Mouse (Mus musculus) heart, embryonic 14.5 days (tissue): ENCODE results near the gene Chd4. TPM values are rescaled to one million over a fixed set of nuclear protein-coding genes. Genes with fewer than 3 reads are reported as not detected.
"Not testable (repeated sequence)": the region's sequence is repeated elsewhere in the genome, so short reads cannot be mapped to it uniquely, and the experiment has no call there.

ENCODE experiments used
- ATAC-seq: fragments of 200-750 bp; cut with Nextera tagmentation; 2 replicates; pipeline ENCODE4 v1.8.0; 2017; ENCODE audit warnings: low read depth, moderate TSS enrichment; ENCODE audit not compliant: insufficient number of reproducible peaks, insufficient read depth, low FRiP score
- H3K27ac ChIP-seq, 2 experiments: fragments of 200-500 bp in 1 of 2; fragments of 300-500 bp in 1 of 2; sonication (generic) in 1 of 2; replicated peaks in 1 of 2; 2 replicates each; pipeline ENCODE4 v1.5.1; 2012 to 2014; ENCODE audit warnings: low read depth in 2 of 2, low read length in 2 of 2, control low read depth in 1 of 2, mild to moderate bottlenecking in 1 of 2, mixed read lengths in 1 of 2; ENCODE audit not compliant: control insufficient read depth in 1 of 2, insufficient read depth in 1 of 2
- H3K27me3 ChIP-seq: fragments of 300-500 bp; sonication (generic); 2 replicates; pipeline ENCODE4 v1.6.1; 2014; ENCODE audit warnings: mild to moderate bottlenecking, low read length, control low read depth; ENCODE audit not compliant: control insufficient read depth, insufficient read depth
- H3K36me3 ChIP-seq: fragments of 300-500 bp; sonication (generic); 2 replicates; pipeline ENCODE4 v1.6.1; 2014; ENCODE audit warnings: mild to moderate bottlenecking, control low read depth, low read length, mixed read lengths; ENCODE audit not compliant: control insufficient read depth, insufficient read depth
- H3K4me1 ChIP-seq, 2 experiments: fragments of 200-500 bp in 1 of 2; fragments of 300-500 bp in 1 of 2; sonication (generic) in 1 of 2; 2 replicates each; pipeline ENCODE4 v1.6.1; 2012 to 2014; ENCODE audit warnings: low read length in 2 of 2, control low read depth in 1 of 2, mixed read lengths in 1 of 2; ENCODE audit not compliant: control insufficient read depth in 2 of 2, insufficient read depth in 2 of 2
- H3K4me2 ChIP-seq: fragments of 300-500 bp; sonication (generic); 2 replicates; pipeline ENCODE4 v1.6.1; 2014; ENCODE audit warnings: mild to moderate bottlenecking, low read length
- H3K4me3 ChIP-seq, 2 experiments: fragments of 200-500 bp in 1 of 2; fragments of 300-500 bp in 1 of 2; sonication (generic) in 1 of 2; 2 replicates each; pipeline ENCODE4 v1.5.1; 2012 to 2014; ENCODE audit warnings: low read length in 2 of 2, mild to moderate bottlenecking in 2 of 2, control low read depth in 1 of 2, low read depth in 1 of 2, moderate library complexity in 1 of 2; ENCODE audit not compliant: control insufficient read depth in 1 of 2, insufficient read depth in 1 of 2
- H3K9ac ChIP-seq: fragments of 300-500 bp; sonication (generic); 2 replicates; pipeline ENCODE4 v1.6.1; 2014; ENCODE audit warnings: mild to moderate bottlenecking, low read length
- H3K9me3 ChIP-seq: fragments of 300-500 bp; sonication (generic); 2 replicates; pipeline ENCODE4 v1.6.1; 2016; ENCODE audit warnings: low read length, control low read depth; ENCODE audit not compliant: control insufficient read depth
- WGBS: fragments of 180-500 bp; shearing (Covaris S2); extraction: QIAGEN DNeasy Blood & Tissue Kit; methylation state at CpG from one replicate; pipeline ENCODE4 v1.1.7; 2014; 5-methylcytosine and 5-hydroxymethylcytosine counted together
- polyA plus RNA-seq: library from polyadenylated mRNA; unstranded; fragments of >200 nt; fragmentation: Nextera tagmentation; extraction: Ambion mirVana; gene quantifications from 2 replicates; pipeline ENCODE4 v1.2.1, GENCODE M21; 2014

Chd4 gene
- polyA plus RNA-seq, 1 experiment from 2014 or later: 67.4 TPM

DNA sequence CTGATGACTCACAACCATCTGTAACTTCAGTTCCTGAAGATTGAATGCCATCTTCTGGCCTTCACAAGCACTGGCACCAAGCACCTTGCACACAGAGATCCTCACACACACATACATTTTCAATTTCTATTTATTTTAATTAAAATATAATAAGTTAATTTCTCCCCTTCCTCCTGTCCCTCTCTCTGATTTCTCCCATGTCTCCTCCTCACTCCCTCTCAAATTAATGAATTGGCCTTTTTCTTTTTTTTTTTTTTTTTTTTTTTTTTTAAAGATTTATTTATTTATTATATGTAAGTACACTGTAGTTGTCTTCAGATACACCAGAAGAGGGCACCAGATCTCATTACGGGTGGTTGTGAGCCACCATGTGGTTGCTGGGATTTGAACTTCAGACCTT is 30.6 kb upstream of the Chd4 start:
- not testable (repeated sequence) for H3K27me3 ChIP-seq, ATAC-seq, H3K4me2 ChIP-seq, H3K27ac ChIP-seq, H3K4me3 ChIP-seq, H3K9ac ChIP-seq, H3K36me3 ChIP-seq, H3K9me3 ChIP-seq
- peaks cover 6 to 12% of the 10 kb centered on the region in 2 experiments; a peak in 3 of 4 replicates for H3K4me1 ChIP-seq
- WGBS: no CpG with 5 or more reads among the region's 1 CpGs

DNA sequence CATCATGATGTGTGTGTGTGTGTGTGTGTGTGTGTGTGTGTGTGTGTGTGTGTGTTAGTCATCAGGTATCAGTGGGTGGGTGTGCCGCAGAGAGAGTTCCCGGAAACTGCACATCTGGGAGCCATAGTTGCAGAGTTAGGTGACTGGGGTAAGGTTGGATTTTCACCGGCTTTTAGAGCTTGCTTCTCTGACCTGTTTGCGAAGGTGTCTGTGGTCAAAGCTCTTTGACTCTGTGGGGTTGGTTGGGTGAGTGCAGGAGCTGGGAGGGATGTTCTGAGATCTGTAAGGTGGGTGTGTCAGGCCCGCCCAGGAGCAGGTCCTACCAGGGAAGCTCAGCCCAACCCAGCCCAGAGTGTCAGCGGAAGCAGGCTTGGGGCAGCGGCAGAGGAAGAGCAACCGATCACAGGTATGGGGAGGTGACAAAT is 28.2 kb upstream of the Chd4 start, which contains the start of gene Lpar5:
Gene Lpar5, plus strand, starts transcription at position 350 of the 425 bp plus-strand sequence.
- Histone ChIP-seq H3K4me1 (peaks cover 0 to 6% of the 10 kb centered on the region in 2 experiments; a peak in 2 of 4 replicates), H3K4me2 (no peak within 1 kb of the TSS), H3K4me3 (no peak within 1 kb of the TSS), H3K9me3 (no peaks in the 10 kb centered on the region), H3K9ac (no peak within 1 kb of the TSS), H3K27ac (no peak within 1 kb of the TSS), H3K27me3 (no peaks in the 10 kb centered on the region), H3K36me3 (no peaks in the 10 kb centered on the region)
- no peak for ATAC-seq
- 55% methylated on average over 8 of the region's 8 CpGs for WGBS

DNA sequence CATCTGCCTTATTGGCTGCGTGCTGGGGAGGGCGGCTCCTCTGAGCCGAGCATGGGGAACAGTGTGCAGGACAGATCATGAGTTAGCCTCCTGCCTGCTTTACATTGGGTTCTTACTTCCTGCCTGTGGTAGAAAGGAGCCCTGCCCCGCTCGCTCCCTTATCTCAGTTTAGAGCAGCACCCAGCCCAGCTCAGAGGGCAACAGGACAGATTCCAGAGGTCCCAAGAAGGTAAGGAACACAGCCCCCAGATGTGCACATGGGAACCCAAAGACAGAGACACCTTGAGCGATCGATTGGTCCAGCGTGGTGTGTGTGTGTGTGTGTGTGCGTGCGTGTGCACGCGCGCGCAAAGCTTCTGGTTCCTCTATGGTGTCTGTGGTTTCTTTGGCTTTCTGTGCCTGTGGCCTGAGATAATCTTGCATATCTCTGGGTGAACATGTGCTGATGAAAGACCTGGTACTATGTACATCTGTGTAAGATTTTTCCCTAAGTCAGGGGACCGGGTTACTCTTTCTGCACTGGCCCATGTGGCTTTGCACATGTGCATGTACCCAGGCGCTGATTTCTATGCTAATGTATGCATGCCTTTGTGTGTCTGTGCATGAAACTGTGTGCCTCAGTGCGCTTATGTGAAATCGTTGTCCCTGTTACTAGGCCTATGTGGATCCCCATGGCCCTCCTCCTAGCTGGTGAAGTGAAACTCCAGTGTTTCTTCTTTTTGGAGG is 24.4 kb upstream of the Chd4 start:
- no peak overlapping the region for H3K4me3 ChIP-seq
- H3K27me3 ChIP-seq: no peaks in the 10 kb centered on the region; the same call in 1 of the 2 replicates
- peaks cover 0 to 6% of the 10 kb centered on the region in 2 experiments; a peak in 2 of 4 replicates for H3K4me1 ChIP-seq
- WGBS: 76% methylated on average over 18 of the region's 18 CpGs
- H3K36me3 ChIP-seq: no peaks in the 10 kb centered on the region
- no peak for ATAC-seq
- H3K9me3 ChIP-seq: no peaks in the 10 kb centered on the region
- H3K9ac ChIP-seq: no peak overlapping the region
- no peak overlapping the region for H3K4me2 ChIP-seq
- 0 out of 4 replicates have a peak overlapping the region, but pooled peaks have one; percentile 16 to 39 for H3K27ac ChIP-seq

DNA sequence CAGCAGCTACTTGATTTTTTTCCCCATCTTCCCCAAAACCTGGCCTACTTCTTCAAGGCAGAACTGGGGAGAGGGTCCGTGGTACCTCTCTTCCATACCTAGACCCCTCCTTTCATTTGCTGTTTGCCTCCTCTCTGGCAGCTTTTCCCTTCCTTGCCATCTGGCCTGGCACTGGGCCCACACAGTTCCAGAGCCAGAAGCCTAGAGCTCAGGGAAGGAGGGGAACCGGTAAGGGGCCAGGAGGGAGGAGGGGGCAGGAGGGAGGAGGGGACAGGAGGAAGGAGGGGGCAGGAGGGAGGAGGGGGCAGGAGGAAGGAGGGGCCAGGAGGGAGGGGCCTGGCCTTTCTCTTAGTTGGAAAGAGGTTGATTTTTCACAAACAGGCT is 23.9 kb upstream of the Chd4 start:
- no peak for ATAC-seq
- 24% methylated on average over 2 of the region's 2 CpGs for WGBS

DNA sequence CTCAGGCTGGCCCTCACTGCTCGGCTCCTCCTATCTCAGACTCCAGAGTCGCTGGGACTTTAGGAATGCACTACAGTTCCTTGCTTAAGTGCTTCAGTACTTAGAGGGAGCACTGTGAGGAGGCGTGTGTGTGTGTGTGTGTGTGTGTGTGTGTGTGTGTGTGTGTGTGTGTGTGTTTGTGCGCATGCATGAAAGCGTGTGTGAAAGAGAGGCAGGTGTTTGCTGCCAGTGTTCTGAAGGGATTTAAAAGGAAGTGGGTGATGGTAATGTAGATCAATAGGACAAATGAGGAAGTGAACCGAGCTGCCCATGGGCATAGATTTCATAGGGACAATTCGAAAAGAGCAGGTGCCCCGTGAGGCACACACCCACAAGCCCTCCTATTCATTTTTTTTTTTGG is 22.0 kb upstream of the Chd4 start:
- H3K4me2 ChIP-seq: no peak overlapping the region
- H3K27ac ChIP-seq: no peak overlapping the region
- no peaks in the 10 kb centered on the region for H3K36me3 ChIP-seq
- no peaks in the 10 kb centered on the region; the same call in 1 of the 2 replicates for H3K27me3 ChIP-seq
- peaks cover 0 to 6% of the 10 kb centered on the region in 2 experiments; a peak in 2 of 4 replicates for H3K4me1 ChIP-seq
- H3K9me3 ChIP-seq: no peaks in the 10 kb centered on the region
- WGBS: 63% methylated on average over 8 of the region's 8 CpGs
- no peak for ATAC-seq
- H3K4me3 ChIP-seq: no peak overlapping the region
- no peak overlapping the region for H3K9ac ChIP-seq

More for the DNA sequence above, 23.9 kb upstream of the Chd4 start:
- Histone ChIP-seq H3K9ac (no peak overlapping the region), H3K9me3 (no peaks in the 10 kb centered on the region), H3K4me3 (no peak overlapping the region), H3K4me2 (no peak overlapping the region), H3K4me1 (peaks cover 0 to 6% of the 10 kb centered on the region in 2 experiments; a peak in 2 of 4 replicates), H3K27me3 (no peaks in the 10 kb centered on the region; the same call in 1 of the 2 replicates), H3K27ac (0 out of 4 replicates have a peak overlapping the region, but pooled peaks have one; percentile 16 to 39), H3K36me3 (no peaks in the 10 kb centered on the region)

DNA sequence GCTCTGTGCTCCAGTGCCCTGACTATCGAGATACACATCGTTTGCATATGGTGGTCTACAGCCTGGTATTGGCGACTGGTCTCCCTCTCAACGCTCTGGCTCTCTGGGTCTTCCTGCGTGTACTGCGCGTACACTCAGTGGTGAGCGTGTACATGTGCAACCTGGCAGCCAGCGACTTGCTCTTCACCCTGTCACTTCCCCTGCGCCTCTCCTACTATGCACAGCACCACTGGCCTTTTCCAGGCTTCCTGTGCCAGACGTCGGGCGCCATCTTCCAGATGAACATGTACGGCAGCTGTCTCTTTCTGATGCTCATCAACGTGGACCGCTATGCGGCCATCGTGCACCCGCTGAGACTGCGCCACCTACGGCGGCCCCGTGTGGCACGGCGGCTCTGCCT is 14.4 kb upstream of the Chd4 start:
- 21% methylated on average over 25 of the region's 25 CpGs for WGBS
- Histone ChIP-seq H3K4me1 (peaks cover 0 to 3% of the 10 kb centered on the region in 2 experiments; a peak in 2 of 4 replicates), H3K4me3 (peak overlapping the region; percentile 43 to 47), H3K9me3 (no peaks in the 10 kb centered on the region), H3K27me3 (peaks cover 2% of the 10 kb centered on the region; the same call in 1 of the 2 replicates), H3K4me2 (peak overlapping the region; percentile 83), H3K27ac (peak overlapping the region; percentile 32 to 66; a peak in 3 of 4 replicates), H3K36me3 (no peaks in the 10 kb centered on the region), H3K9ac (peak overlapping the region; percentile 71)
- ATAC-seq: 0 out of 2 replicates have a peak, but pooled peaks have one; percentile 1

DNA sequence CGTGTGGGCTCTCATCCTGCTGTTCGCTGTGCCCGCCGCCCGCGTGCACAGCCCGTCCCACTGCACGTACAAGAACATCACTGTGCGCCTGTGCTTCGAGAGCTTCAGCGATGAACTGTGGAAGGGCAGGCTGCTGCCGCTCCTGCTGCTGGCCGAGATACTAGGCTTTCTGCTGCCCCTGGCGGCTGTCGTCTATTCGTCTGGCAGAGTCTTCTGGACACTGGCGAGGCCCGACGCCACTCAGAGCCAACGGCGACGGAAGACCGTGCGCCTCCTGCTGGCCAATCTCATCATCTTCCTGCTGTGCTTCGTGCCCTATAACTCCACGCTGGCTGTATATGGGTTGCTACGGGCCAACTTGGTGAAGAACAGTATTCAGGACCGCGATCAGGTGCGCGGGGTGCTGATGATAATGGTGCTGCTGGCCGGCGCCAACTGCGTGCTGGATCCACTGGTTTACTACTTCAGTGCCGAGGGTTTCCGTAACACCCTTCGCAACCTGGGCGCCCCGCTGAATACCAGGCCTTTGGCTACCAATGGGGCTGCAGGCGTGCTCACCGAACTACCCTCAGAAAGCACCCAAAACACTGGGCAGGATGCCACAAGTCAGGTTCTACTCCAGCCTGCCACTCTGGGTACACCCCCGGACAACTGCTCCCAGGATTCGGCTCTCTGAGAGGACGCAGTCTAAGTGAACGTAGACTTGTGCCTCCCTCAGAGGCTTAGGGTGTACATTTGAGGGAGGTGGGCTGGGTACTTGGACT is 13.8 kb upstream of the Chd4 start:
- Histone ChIP-seq H3K27me3 (peaks cover 2% of the 10 kb centered on the region; the same call in 1 of the 2 replicates), H3K4me3 (peak overlapping the region; percentile 43 to 47), H3K27ac (peak overlapping the region; percentile 32 to 66; a peak in 3 of 4 replicates), H3K36me3 (no peaks in the 10 kb centered on the region), H3K9ac (peak overlapping the region; percentile 71), H3K4me1 (peaks cover 0 to 3% of the 10 kb centered on the region in 2 experiments; a peak in 2 of 4 replicates), H3K9me3 (no peaks in the 10 kb centered on the region), H3K4me2 (peak overlapping the region; percentile 83)
- 22% methylated on average over 45 of the region's 45 CpGs for WGBS
- ATAC-seq: peak; percentile 90
